Mouse (Mus musculus): Measurements from ENCODE around the gene Nup54.

Gene Nup54

DNA sequence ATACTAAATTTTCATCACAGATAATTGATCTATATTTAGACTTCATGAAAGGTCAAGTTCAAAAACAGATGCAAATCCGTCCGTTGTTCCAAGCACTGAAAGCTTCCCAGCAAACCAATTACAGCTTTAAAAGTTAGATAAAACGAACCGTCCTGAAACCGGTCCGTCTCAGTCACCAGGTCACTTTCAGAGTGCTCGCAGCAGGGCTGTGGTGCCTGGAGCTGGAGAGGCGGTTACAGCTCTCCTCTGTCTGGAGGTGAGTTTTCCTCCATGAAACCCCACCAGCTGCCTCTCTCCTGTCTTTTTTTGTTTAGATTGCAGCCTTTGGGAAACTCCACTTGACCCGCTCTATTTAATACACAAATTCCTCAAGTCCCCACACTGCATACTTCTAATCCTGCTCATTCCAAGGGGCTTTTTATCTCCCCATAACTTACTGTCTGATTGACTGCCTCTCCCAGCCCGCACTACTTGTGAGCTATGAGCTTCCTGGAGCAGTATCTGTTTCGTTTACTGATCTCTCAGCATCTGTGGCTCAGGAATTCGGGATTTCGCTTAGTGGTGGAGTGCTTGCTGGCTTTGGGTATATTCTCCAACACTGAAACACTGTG, 58.1 kb downstream of the Nup54 start:
- no peak for DNase-seq (ENCODE audit: low spot score in 2 of 2)

DNA sequence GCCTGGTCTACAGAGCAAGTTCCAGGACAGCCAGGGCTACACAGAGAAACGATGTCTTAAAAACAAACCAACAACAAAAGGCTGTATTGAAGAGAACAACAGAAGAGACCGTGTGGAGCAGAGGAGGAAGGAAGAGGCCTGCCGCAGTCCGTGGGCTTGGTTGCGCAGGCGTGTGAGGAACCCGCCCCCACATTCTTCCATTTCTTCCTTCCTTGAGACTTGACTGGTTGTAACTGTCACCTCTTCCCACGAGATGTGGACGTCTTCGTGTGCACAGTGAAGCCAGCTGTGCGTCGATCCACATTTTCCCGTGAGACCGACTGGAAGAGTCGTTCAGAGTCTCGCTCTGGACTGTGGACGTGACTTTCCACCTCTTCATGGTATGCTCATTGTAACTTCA, 59.7 kb downstream of the Nup54 start:
- DNase-seq (ENCODE audit: low spot score in 2 of 2): no peak

DNA sequence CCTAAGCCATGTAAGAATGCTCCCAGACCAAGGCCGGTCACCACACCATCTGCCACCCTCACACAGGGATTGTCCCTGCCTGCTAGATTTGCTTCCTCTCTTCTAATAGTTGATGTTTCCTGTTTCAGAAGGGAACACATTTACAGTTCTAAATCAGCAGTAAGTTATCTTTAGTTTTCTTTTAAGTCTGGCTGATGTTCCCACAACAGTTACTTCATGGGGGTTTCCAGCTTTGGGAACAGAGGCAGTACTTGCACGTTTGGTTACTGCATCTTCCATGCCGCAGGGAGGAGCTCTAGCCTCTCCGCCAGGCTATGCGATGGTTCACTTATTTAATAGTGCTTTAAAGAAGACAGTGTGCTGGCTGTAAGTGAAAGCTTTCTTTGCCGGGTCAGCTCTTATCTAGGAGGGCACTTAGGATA, 60.3 kb downstream of the Nup54 start:
- no peak for DNase-seq (ENCODE audit: low spot score in 2 of 2)

DNA sequence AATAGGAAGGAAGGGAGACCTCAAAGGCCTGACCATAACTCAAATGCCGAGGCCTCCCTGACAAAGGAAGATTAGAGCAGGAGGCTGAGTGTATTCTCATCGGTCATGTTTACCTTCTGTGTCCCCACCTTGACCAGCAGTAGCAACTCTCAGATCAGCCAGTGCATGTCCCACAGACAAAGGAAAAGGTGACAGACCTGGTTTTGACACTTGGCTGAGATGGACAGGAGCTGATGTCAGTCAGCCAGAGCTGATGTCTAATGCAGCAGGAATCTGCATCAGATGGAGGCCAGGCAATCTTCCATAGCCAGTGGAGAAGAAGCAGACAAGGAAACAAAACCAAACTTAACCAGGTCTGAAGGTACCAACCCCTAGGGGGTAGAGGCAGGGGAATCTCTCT, 62.4 kb downstream of the Nup54 start:
- no peak for DNase-seq (ENCODE audit: low spot score in 2 of 2)

DNA sequence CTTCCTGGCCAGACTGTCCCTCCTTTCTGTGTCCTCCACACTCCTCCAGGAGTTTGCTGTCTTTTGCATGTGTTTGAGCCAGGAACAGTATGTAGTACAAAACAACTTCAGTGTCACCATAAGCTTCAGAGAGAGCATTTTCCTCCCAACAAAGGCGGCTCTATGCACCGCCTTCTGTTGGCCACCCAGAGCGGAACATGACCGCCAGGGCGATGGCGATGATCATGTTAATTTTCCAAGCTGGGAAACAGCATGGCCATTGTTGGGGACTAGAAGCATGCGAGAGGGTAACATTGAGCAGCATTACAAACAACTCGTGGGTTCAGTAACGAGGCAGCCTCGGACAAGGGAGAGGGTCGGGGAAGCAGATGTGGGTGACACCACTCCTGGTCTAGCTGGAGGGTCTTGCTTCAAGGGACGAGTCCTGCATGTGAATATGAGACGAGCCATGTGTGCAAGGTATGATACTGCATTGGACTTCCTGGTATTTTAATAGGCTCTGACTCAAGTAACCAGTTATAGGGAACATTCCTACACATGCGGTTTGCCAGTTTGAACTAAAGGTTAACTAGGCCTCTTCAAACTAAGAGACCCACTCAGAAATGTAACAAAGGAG, 63.5 kb downstream of the Nup54 start:
- DNase-seq (ENCODE audit: low spot score in 2 of 2): no peak

DNA sequence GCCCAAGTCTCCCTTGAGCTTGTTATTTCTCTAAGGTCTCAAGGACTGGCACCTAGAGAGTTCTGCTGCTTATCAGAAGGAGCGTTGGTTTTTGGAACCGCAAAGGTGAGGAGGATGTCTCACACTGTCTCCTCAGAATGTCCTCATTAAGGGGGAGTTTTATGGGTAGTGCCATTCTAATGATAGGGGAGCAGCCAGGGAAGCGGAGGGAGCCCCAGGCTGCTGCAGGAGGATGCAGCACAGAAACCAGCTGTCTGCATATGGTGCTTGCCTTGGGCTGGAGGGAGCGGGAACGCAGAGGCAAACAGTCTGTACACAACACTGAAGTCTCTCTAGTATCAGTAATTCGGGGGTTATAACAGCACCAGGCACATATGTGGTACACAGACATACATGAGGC, 64.1 kb downstream of the Nup54 start:
- no peak for DNase-seq (ENCODE audit: low spot score in 2 of 2)

DNA sequence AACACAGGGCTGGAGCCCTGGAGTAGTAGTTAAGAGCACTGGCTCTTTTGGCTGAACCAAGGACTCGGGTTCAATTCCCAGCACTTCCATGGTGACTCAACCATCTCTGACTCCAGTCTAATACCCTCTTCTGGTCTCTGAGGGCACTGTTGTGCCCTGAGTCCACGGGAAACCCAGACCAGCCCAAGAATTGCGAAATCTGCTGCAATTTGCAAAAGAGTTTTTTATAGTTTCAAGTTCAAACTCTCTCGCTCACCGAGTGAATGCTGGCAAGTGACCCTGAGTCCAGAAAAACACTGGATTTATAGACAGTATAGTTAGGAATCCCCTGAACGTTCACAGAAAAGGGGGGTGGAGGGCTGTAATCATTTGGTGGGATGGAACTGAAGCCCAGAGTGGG, 64.6 kb downstream of the Nup54 start:
- DNase-seq (ENCODE audit: low spot score in 2 of 2): no peak

DNA sequence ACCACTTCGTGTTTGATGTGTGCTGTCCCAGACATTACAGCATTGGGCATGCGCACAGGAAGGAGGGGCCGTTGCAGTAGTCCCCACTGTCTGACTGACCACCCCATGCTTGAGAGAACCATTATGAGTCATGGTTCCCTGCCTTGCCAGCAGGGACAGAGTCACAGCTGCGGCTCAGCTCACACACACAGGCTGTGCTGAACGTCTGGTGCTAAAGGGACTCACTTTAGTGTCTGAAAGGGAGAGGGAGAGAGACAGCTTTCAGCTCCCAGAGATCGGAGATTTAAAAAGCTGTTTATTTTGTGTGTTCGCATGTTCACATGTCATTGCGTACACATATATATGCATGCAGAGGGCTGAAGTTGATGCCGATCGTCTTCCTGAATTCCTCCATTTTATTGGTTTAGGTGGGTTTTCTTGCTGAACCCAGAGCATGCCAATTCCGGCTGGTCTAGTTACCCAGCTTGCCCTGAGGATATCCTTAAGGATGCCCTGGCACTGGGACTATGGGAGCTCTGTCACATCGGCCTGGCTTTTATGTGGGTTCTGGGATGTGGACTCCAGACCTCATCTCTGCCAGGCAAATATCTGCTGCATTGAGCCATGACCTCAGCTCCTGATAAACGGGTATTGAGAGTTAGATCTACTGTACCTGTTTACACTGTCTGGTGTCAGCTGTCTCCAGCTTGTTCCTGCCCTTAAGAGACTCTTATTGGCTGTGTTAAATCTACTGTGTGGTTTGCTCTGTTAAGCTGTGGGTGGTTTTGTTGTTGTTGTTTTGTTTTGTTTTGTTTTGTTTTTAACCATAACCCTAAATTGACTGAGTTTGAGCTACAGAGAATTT, 65.6 kb downstream of the Nup54 start:
- DNase-seq (ENCODE audit: low spot score in 2 of 2): no peak

DNA sequence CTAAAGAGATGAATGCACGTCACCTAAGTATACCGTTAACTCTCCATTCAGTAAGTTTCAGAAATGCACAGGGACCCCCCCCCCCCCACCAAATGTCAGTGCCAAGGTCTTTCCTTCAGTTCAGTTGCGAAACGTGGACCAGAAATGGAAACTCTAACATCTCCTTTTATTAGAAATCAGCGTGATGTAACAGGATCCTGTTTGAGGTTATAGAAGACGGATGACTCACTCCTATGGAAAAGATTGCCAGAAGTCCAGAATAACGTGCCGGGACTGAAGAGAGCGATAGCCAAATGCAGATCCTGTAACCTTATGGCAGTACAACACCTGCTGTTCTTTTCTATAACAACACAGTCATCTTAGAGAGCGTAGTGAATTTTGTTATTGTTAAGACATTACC, 66.6 kb downstream of the Nup54 start:
- DNase-seq (ENCODE audit: low spot score in 2 of 2): no peak

DNA sequence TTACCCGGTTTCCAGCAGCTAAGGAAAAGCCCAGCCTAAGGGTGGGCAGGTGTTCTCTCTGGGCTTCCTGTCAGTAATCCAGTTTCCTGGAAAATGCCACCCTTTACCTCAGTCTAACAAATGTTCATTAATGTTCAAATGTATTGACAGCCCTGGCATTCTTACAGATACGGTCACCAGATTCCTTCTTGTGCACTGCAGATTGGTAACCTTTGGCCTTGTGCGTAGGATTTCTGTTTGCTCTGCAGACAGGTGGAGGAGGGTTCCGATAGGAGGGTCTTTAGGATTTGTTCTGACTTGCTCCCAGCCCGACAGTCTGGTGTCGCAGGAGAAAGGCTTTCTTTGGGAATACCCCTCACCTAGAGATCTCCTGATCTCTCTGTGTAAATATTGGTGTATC, 68.5 kb downstream of the Nup54 start:
- DNase-seq (ENCODE audit: low spot score in 2 of 2): no peak

Measured in frontal cortex, postnatal 25 days (tissue).